Mouse (Mus musculus) frontal cortex, postnatal 25 days (tissue): ENCODE measurements around the gene Tmem178.
"Not testable (repeated sequence)": the region's sequence is repeated elsewhere in the genome, so short reads cannot be mapped to it uniquely, and the experiment has no call there.

Experiments
- DNase-seq, 2 experiments: peaks; one replicate each; pipeline ENCODE4 v3.0.0; 2022; ENCODE audit warnings: low spot score in 2 of 2

Tmem178 gene

DNA sequence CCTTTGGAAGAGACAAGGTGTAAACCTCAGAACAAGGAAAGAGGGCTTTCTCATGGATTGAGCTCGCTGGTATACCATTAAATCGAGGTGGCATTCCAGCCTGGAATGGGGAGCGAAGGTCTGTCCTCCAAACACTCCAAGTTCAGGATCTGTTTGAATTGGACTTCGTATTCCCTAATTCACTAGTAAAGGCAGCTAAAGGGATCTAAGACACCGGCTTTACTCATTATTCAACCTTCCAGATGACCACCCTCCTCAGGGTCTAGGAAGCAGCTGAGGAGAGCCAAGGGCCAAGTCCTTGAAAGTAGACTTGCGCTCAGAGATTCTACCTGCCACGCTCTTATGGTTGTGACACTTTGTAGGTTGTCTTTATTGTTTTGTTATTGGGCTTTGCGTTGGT is 1.1 kb downstream of the Tmem178 start:
- DNase-seq = not testable (repeated sequence)

GRCm38 (mm10) chr17:80946091-80946885 is 1.9 kb downstream of the Tmem178 start:
- DNase-seq = no peak

GRCm38 (mm10) chr17:80947075-80947960 is 2.9 kb downstream of the Tmem178 start:
- DNase-seq = no peak

GRCm38 (mm10) chr17:80949382-80949781 is 5.0 kb downstream of the Tmem178 start:
- no peak for DNase-seq

GRCm38 (mm10) chr17:80949895-80950294 is 5.5 kb downstream of the Tmem178 start:
- no peak for DNase-seq

- DNase-seq = no peak
These were observed 7.9 kb downstream of the Tmem178 start for GRCm38 (mm10) chr17:80952305-80952704.

DNA sequence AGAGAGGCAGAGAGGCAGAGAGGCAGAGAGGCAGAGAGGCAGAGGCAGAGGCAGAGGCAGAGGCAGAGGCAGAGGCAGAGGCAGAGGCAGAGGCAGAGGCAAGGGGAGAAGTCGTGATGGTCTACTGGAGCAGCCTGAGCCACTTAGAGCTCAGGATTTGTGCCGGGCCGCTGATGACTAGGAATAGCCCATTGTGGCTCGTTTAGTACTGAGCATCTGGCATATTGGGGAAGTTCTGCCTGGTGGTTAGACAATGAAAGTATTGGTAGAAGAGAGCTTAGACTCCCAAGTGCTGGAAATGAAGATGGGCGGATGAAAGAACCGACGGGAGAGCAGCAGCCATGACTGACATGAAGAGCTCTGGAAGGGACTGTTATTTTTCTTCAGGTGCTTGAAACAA is 11.0 kb downstream of the Tmem178 start:
- DNase-seq = no peak

DNA sequence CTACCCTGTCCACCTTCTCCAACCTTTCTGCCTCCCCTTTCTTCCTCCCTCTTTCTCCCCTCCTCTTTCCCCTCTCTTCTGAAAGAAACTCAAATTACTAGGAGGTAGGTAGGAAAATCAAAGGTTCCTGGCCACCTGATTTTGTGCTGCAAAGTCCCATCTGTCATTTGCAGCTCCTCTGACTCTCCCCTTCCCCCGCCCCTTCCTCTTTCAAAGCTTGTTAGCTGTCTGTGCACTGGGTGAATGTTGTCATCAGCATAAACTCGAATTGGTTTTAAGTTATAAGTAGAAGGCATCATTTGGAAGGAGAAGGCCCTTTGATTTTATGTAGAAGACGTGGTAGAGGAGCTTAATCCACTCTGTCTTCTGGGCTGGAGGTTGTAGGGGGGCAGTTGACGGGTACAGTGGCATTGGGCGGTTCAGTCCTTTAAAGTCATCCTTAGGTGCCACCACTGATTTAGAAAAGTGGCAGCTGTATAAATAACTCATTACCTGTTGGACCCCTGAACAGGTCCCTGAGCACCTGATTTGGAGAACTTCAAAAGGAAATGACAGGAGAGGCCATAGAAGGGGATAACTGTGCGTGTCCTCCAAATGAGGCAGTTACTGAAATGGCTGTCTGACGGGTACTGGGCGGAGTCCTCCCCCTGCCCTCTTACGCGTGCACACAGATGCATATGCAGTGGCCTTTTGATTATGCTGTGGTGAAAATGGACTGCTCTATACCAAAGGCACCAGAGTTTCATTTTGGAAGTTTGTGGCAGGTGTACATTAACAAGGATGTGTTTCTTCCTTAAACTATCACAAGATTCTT is 11.8 kb downstream of the Tmem178 start:
- no peak for DNase-seq

GRCm38 (mm10) chr17:80958332-80958731 is 13.9 kb downstream of the Tmem178 start:
- DNase-seq = no peak

GRCm38 (mm10) chr17:80959840-80960239 is 15.4 kb downstream of the Tmem178 start:
- no peak for DNase-seq

GRCm38 (mm10) chr17:80967475-80967874 is 23.0 kb downstream of the Tmem178 start:
- no peak for DNase-seq

DNA sequence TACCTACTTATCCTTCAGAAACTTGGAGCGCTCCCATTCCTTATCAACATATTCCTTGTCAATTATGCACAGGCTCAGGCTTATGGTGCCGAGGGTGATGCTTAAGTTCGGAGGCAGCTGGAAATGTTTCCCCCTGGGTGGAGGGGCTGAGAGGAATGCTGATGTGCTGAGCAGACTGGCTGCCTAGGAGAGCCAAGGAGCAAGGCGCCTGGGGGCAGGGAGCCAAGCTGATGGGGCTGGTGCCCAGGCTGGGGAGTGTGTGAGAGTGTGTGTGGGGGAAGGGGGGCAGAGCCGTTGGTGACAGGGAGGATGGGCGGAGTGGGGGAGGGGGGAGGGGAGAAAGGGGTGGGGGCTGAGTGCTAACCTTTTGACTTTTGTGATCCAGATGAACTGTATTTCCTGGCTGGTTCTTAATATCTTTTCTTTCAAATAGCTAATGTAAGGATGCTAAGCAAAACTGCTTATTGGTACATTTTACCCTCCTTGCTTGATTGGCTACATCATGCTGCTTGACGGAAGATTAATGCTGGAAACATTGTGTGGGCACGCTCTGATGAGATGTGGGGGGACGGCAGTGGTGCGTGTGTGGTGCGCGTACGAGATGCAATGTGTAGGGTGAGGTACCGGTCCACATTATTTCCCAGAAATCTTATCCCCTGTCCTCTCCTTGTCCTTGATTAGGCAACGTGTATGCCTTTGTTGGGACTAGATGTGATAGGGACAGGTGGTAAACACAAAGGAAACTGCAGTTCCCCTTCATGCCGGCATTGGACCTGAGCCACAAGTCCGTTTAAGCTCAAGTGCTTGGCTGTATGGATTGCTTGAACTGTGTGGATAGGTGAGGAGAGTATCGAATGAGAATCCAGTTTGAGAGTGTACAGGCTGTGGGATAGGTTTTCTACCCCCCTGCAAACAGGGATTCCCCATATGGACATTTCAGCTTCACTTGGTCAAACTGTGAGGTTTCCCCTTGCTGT is 25.5 kb downstream of the Tmem178 start:
- DNase-seq = peak in 1 of 2 experiments; percentile 41

DNA sequence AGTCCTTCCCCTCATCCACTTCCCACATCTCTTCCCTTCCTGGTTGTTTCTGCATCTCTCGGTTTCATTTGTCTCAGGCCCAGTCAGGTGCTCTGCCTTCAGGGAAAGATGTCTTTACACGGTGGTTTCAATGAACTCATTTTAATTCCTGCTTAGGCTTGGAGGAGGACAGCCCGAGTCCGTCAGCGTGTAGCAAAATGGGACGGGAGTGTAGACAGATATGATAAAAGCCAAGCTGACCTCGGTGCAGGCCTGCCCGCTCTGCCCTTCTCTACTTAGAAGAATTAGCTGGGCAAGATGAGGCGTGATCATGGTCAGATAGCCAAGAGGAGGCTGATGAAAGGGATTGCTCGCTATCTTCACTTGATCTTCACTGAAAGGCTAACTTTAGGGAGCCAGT is 26.3 kb downstream of the Tmem178 start:
- no peak for DNase-seq

GRCm38 (mm10) chr17:80972891-80973290 is 28.5 kb downstream of the Tmem178 start:
- DNase-seq = no peak

DNA sequence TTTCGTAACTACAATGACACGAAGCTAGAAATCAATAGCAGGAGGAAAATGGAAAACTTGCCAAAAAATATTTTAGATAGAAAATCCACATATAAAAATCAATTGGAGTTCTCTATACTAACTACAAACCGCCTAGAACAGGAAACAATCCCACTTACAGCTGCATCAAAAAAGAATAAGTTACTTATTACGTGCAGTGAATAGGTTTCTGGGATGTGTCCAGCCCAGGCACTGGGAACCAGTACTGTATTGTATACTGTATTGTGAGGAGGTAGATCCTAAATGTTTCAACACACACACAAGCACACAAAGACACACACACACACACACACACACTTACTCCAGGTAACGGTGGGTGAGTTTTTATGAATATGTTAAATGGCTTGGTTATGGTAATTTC is 32.8 kb downstream of the Tmem178 start:
- DNase-seq = no peak

DNA sequence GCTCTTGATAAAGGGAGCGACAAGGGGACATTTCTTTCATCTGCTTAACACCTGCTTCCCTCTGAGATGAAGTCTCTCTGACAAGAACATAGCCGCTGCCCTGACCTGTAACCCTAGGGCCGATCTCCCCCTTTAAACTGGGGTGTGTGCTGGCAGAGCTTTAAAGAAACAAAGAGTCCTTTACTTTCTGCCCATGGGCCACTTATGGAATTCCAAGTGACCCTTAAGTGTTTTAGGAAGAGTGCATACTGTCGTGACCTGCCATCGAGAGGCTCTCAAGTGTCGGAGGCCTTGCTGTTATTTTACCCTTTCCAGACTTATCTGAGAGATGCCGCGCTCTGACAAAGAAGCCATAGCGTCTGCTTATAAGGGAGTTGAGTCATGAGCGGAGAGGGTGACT is 35.7 kb downstream of the Tmem178 start:
- no peak for DNase-seq

GRCm38 (mm10) chr17:80981721-80982411 is 37.4 kb downstream of the Tmem178 start:
- no peak for DNase-seq

- peak; percentile 80 to 89 for DNase-seq
These were observed 38.0 kb downstream of the Tmem178 start for GRCm38 (mm10) chr17:80982412-80982787.

GRCm38 (mm10) chr17:80982976-80983375 is 38.5 kb downstream of the Tmem178 start:
- no peak for DNase-seq

- no peak for DNase-seq
These were observed 47.2 kb downstream of the Tmem178 start for GRCm38 (mm10) chr17:80991535-80992127.
